Mouse (Mus musculus) R1 (cell line): ENCODE measurements around the gene Vwc2.

Source experiments
- DNase-seq: peaks from one replicate; pipeline ENCODE4 v3.0.0-alpha.2; 2018; ENCODE audit warnings: low read depth, low spot score

Gene Vwc2

GRCm38 (mm10) chr11:11113576-11114233 lies at the start of gene Vwc2:
Gene Vwc2, plus strand, starts transcription at chr11:11114223.
- peak; percentile 42 for DNase-seq

DNA sequence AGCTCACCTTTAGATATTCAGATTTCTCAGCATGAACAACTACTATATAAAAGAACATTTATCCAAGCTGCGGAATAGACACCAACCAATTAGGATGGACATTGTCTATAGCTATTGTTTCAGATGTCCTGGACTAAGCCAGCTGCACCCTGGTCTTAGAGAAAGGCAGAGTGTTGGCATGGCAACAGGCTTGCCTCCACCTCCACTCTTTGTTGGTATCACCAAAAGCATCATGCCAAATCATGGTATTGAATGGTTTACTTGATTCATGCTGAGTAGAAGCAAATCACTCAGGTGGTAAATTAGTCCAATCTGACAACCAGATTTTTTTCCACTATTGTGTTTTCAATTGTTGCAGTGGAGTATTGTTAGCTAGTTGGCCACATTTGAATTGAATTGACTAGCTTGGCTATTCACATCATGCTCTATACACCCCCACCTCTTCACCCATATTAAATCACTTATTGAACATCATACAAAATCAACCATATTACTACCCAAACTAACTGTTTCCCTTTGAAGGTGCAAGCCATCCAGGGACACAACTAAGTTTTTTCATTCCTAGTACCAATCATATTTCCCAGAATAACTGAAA lies 25.8 kb upstream of the Vwc2 start:
- peak; percentile 49 for DNase-seq

GRCm38 (mm10) chr11:11097606-11098005 lies 16.4 kb upstream of the Vwc2 start:
- DNase-seq = peak; percentile 84

- peak; percentile 99 for DNase-seq
These were observed 15.7 kb upstream of the Vwc2 start for GRCm38 (mm10) chr11:11098282-11098681.

DNA sequence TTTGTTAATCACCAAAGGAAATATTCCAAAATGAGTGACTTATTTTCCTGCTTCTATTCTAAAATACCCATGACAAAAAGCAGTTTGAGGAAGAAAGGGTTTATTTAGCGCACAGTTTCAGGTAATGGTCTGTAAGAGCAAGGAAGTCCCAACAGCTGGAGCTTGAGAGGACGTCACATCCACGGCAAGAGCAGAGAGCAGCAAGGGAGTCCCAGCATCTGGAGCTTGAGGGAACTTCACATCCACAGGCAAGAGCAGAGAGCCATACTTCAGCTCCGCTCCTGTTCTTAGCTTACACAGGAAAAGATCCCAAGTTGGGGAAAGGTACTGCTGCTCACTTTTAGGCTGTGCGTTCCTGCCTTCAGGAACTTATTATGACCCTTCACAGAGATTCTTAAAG lies 15.0 kb upstream of the Vwc2 start:
- DNase-seq = peak; percentile 77

DNA sequence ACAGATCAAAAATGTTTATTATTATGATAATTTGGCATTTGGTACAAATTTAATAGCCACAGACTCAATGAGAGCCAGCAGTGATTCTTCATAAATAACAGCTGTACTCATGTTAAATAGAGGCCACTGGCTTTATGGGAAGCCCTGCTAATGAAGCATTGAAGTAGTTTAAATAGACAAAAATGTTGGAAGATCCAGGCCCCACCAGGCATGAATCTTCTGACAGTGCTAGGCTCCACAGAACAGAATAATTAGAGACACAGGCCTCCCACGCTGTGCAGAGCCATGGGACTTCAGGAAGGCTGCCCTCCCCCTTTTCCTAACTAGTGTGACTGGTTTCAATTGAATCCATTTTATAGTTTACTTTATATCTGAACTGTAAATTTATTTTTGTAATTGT lies 11.8 kb upstream of the Vwc2 start:
- DNase-seq = no peak

GRCm38 (mm10) chr11:11102620-11103019 lies 11.4 kb upstream of the Vwc2 start:
- no peak for DNase-seq

DNA sequence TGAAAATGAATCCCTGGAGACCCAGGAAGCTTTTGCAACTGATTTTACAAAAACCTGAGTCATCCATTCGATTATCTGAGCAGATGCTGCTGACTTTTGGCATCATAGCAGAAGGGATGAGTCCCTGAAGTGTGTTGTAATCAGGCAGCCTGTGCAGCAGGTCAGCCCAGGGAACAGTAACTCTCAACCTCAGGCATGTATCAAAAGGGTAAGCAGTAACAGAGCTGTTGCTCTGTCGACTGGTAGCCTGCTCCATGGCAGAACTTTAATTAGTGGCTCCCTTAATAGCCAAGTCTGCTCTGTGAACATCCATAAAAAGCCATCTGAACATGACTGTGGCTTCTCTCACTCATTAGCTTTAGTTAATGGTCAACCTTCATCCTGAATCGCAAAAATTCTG lies 5.1 kb upstream of the Vwc2 start:
- DNase-seq = no peak

- DNase-seq = peak; percentile 44
These were observed 409 bp downstream of the Vwc2 start for GRCm38 (mm10) chr11:11114234-11115030.

DNA sequence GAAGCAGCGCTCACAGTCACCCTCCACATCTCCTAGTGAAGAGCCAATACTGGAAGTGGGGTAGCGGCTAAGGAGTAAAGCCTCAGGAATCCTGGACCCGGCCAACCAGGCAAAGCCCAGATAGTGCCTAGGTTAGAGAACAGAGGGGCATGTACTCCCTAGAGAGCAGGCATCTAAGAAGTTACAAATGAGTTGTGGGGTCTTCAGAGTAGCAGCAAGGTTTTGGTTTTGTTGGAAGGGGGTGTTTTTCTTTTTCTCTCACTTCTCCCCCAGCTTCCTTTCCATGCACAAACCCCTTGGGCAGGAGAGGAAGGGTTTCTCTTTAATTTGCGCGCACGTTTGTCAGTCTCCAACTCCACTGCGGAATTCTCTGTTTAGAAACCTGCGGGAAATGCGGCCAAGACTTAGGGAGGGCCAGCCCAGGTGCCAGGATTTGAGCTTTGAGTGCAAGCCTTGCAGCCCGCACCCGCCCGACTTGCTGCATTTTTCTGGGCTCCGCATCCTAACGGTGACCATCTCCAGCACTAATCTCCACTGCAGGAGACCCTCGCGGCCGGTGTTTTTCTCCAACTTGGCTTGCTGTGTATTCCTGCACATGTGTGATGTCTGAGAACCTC lies 1.1 kb downstream of the Vwc2 start:
- DNase-seq = peak; percentile 52

DNA sequence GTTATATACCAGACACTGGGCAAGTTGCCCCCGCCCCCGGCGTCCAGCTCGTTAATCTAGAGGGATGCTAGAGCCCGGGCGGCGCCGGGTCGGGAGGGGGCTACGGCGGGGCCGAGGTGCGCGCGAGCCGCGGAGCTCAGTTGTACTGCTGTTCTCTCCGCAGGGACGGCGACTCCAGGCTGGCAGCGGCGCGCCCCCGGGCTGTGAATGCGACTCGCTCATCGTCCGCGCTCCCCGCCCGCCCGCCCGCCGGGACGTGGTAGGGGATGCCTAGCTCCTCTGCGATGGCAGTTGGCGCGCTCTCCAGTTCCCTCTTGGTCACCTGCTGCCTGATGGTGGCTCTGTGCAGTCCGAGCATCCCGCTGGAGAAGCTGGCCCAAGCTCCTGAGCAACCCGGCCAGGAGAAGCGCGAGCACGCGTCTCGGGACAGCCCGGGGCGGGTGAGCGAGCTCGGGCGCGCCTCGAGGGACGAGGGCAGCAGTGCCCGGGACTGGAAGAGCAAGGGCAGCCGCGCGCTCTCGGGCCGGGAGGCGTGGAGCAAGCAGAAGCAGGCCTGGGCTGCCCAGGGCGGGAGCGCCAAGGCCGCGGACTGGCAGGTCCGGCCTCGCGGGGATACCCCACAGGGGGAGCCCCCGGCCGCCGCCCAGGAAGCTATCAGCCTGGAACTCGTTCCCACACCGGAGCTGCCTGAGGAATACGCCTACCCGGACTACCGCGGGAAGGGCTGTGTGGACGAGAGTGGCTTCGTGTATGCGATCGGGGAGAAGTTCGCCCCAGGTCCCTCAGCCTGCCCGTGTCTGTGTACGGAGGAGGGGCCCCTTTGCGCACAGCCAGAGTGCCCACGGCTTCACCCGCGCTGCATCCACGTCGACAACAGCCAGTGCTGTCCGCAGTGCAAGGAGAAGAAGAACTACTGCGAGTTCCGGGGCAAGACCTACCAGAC lies 1.9 kb downstream of the Vwc2 start:
- DNase-seq = peak; percentile 71

DNA sequence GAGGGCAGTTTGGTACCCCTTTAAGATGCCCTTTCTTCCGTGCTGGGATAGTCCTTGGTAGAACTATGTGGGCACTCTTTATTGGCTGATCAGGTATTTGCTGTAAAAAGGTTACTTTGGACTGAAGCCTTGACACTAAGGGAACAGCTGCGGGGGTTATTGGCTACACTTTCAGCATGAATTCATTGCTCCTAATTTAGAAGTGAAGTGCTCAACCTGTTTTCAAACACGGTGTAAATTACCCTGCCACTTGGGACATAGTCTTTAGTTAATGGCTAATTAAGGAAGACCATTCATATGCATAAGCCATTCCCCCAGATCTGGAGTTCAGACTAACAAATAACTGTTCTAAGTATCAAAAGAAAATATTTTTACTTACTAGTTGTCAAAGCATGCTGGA lies 2.7 kb downstream of the Vwc2 start:
- no peak for DNase-seq

DNA sequence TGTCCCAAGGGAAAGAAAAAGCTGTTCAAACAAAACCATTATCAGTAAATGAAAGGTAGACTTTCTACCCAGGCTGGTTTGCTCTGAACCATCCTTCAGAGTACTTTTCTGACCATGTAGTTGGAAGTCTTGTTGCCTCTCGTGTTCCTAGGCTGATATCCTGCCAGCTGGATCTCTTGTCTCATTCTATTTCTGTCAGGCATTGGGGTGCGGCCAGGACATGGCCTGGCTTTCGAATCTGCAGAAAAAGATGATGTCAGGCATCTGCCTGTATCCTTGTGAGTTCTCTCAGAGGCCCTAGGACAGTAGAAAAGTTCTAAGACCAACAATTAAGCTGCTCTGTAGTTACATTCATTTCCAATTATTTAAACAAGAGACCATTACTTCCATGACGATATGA lies 8.8 kb downstream of the Vwc2 start:
- no peak for DNase-seq

DNA sequence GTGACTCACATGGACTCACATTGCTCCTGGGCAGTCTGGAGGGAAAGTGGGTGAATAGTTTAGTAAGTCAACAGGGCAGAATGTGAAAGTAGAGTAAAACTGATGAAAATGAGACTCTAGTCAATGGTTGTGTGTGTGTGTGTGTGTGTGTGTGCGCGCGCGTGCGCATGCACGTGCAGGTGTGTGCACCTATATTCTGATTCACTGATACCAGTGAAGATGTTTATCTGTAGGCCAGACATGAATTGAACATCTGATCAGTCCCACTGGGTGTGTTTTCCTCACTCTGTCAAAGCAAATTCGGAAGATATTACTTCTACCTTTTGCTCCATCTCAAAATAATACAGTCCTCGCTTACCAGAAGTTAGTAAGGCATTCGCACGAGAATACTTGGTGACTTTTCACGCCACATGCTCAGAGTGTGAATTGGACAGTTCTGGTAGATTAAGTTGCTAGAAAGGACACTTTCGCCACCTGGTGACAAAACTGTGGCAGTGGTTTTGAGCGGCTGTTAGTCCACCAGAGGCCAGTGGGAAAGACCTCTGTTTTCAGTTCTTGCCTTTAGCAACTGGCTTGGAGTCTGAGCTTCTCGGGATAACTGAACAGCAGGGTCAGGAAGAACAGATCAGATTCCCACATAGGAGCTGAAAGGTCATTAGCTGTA lies 17.5 kb downstream of the Vwc2 start:
- peak; percentile 68 for DNase-seq

GRCm38 (mm10) chr11:11140622-11141021 lies 26.6 kb downstream of the Vwc2 start:
- peak; percentile 38 for DNase-seq

GRCm38 (mm10) chr11:11152681-11153080 lies 38.7 kb downstream of the Vwc2 start:
- DNase-seq = peak; percentile 42

DNA sequence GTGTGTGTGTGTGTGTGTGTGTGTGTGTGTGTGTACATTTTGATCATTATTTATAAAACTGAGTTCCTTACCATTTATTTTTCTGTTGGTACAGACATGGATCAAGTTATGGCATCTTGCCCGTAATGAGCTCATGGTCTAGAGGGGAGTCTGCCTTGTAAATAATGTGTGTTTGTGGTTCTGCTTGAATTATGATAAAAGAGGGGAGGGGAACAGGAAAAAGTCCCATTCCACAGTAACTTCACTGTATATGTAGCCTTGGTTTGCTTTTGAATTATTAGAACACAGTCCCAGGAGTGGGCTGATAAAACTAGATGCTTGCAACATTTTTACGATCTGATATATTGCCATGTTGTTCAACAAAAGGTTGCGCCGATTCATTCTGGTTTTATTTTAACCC lies 57.4 kb downstream of the Vwc2 start:
- DNase-seq = no peak

DNA sequence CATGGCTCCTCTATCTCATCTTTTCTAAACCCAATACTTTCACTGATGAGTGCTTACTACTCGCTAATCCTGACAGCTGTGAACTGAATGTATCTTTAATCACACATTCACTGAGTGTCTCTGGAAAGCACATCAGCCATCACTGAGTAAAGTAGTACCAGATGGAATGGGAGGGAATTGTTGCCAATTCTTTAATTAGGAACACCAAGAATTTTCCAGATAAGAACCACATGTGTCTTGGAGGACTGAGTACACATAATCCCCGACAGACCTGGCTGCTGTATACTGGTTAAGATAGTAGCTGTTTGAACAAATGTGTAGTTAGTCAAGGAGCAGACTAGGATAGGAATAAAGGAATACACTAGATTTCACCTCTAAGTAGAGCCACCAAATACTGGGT lies 61.2 kb downstream of the Vwc2 start:
- no peak for DNase-seq

- DNase-seq = no peak
These were observed 68.7 kb downstream of the Vwc2 start for GRCm38 (mm10) chr11:11182705-11183104.

- no peak for DNase-seq
These were observed 109.1 kb downstream of the Vwc2 start for GRCm38 (mm10) chr11:11223162-11223561.

GRCm38 (mm10) chr11:11239346-11239745 lies 125.3 kb downstream of the Vwc2 start:
- peak; percentile 54 for DNase-seq
